Mouse (Mus musculus): ENCODE results near the gene Limch1.

Gene Limch1

DNA sequence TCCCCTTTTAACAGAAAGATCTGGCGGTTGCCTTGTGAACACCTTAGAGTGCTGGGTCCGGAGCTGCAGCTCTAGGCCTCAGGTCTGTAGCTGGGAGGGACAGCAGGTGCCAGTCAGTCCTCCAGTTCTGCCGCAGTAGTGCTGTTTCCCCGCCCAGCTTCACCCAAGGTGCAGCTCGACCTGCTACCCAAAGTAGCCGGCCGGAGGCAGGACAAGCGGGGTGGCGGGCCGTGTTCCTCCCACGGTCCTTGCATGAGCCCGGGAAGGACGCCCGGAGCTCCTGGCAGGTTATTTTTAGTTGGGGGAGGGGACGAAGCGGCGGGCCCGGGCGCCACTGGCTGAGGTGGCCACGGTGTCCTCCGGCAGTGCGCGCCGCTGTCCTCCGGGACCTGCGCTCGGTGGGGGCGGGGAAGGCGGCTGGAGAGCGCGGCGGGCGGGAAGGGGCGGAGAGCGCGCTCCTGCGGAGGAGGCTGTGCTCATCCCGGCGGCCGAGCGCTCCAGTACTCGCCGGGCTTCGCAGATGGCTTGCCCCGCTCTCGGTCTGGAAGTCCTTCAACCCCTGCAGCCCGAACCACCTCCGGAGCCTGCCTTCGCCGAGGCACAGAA is at the start of gene Limch1:
Gene Limch1 (plus strand): TSS at position 438 of the 606 bp plus-strand sequence.
- DNase-seq (ENCODE audit: low spot score) = no peak

DNA sequence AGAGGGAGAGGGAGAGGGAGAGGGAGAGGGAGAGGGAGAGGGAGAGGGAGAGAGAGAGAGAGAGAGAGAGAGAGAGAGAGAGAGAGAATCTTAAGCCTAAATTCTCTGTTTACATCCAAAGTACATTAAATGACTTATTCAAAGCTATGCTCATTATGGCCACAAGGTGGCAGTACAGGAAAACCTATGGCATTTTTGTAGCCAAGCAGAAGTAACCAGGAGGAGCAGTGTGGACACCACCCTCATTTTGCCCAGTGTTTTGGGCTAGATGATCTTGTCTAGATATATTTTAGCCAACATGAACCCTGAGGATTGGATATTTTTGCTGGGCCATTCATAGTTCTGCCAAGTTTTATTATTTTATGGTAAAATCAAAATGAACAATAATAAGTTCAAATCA is 48.5 kb upstream of the Limch1 start:
- peak; percentile 37 for DNase-seq (ENCODE audit: low spot score)

DNA sequence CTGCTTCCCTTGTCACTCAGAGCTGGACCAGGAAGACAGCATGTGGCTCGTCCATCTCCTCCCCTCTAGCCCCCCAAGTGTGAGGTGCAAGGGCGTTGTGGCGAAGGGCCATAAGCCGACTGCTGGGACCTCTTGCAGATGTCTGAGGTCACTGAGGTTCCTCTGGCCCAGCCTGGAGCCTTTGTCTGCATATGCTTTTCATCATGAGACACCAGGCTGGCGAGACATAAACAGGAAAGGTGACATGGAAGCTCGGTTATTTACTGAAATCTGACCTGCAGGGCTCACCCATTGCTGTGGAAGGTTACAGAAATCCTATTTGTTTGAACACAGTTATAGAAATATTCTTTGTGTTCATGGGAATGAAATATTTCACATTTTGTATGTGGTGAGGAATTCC is 45.7 kb upstream of the Limch1 start:
- DNase-seq (ENCODE audit: low spot score) = no peak

DNA sequence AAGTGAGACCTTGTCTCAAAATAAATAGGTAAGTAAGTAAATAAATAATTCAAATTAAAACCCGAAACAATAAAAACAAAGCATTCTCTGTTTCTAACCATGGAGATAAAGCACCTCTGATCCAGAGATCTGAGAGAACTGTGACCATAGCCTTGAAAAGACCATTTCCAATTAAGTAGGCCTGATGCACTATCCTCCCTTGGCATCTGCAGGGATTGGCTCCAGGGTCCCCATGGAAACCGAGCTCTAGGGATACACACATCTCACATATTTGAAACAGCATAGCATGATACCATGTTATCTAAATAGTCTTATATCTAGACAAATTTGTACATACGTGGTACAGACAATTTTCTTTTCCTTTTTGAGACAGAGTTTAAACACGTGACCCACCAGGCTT is 43.7 kb upstream of the Limch1 start:
- DNase-seq (ENCODE audit: low spot score) = no peak

DNA sequence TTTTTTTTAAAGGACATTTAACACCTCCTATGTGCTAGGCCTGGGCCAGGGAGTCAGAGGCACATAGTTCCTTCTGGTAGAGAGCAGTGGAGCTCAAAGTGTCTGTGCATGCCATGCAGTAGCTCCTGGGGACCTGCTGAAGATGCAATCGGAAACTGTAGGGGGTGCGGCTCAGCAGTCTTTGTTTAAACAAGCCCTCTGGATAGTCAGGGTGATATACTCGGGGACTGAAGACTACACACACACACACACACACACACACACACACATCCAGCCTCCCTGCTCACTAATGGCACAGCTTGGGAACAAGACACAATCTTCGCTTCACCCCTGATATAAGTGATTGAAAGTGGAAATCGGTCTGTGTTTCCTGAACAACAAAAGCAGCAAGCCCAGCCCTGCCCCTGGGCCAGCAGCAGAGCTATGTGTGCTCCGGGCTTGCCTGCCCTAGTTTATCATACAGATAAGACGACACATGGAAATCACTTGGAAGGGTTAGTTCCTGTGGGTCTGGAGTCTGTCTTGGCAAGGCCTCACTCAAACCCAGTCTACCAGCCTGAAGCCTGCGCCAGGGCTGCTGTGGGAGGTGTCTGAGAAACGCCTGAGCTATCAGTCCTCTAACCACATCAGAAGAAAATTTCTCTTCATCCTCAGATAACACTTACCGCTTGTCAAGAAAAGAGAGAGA is 42.2 kb upstream of the Limch1 start:
- DNase-seq (ENCODE audit: low spot score) = no peak

DNA sequence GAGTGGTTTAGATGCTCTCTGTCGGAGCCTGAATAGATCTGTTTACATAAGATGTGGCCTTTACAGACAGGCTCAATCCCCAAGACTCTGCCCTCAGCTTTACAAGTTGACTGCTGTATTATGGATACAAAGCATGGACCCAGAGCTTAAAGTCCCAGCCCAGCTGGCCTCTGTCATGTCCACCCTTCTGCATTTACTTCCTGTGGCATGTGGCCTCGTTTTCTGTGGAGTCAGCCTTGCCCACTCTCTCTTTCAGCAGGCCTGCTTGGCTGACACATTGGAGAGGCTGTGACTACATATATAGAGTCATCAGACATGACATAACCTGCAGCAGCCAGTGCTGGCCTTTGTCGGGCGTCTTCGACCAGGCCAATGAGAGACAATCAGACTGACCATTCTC is 37.8 kb upstream of the Limch1 start:
- DNase-seq (ENCODE audit: low spot score) = no peak

DNA sequence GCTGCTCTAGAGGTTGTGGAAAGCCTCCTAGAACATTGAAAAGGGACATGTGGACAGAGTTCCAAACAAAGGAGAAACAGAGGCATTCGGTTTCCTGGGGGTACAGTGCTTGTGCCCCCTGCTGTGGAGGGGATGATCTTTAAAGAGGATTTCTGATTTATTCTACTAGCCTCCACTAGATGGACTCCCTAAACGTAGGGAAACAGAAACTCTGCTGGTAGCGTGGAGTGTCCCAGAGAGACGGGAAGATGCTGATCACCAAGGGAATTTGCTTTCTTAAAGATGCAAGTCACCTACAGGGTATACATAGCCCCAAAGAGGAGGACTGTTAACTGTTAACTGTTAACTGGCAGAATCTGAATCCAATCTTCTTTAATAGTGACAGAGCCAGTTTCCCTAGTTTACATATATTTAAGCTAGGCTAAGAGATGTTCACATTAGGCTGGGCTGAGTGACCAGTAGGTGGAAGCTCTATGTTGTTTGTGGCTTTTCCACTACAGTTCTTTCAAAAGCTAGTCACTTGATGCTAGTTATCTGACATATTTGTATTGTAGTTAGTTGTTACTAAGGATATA is 35.1 kb upstream of the Limch1 start:
- no peak for DNase-seq (ENCODE audit: low spot score)

DNA sequence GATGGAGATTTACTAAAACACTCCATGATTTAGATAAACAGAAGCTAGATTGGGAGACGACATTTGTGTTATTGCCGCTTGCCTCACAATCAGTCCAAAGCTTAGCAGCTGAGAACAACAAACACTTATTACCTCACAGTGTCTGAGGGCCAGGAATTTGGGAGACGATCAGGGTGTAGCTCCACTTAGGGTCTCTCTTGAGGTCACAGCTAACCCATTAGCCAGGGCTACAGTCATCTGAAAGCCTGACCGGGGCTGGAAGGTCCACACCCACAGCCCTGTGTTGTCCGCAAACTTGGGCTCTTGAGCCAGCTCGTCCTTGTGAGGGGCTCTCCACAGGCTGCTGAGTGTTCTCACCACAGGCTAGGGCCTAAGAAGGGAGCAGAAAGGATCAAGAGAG is 32.8 kb upstream of the Limch1 start:
- no peak for DNase-seq (ENCODE audit: low spot score)

DNA sequence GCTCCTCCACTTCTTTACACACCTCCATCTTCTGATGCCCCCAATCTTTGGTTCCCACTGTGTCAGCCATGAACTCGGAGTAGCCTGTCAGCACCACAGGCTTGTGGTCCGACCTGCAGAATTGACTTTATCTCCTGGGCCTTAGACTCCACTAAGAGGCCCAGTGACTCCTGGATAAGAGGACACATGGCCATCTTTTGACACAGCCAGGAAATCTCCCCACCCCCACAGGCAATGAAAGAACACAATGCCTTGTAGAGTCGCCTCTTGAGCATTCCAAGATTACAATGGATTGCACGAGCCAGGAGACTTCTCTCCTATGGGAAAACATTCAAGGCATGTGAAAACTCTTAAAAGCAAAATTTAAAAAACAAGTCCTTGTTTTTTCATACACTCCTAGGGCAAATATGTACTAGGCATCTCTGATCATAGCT is 30.1 kb upstream of the Limch1 start:
- no peak for DNase-seq (ENCODE audit: low spot score)

DNA sequence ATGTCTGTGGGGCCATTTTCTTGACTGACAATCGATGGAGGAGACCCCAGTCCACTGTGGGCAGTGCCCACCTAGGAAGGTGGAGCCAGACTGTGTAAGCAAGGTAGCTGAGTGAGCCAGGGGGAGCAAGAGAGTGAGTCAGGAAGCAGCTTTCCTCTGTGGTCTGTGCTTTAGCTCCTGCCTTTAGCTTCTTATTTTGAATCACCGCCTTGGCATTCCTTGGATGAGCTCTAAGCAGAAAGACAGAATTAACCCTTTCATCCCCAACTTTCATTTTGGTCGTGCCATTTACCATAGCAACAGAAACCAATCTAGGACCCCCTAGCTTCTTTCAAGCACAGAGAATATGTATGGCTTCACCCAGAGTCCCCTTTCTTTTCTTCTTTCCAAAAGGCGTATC is 27.7 kb upstream of the Limch1 start:
- DNase-seq (ENCODE audit: low spot score) = no peak

DNA sequence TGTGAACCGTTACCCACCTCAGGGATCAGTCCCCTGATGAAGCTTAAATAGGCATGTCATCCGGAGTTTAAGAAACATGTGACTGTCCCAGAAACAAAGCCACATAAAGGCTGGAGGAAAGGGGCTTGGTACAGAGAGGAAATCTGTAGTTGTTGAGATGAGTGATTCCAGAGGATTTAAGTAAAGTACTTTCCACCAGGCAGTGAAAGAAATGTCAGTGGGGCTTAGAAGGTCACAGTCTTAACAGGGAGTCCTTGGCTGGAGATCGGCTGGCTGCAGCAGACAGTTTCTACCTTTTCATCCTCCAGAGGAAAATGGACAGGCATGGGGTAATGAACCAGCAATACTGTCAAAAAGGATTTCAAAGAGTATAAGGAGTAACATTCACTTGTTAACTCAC is 27.2 kb upstream of the Limch1 start:
- no peak for DNase-seq (ENCODE audit: low spot score)

DNA sequence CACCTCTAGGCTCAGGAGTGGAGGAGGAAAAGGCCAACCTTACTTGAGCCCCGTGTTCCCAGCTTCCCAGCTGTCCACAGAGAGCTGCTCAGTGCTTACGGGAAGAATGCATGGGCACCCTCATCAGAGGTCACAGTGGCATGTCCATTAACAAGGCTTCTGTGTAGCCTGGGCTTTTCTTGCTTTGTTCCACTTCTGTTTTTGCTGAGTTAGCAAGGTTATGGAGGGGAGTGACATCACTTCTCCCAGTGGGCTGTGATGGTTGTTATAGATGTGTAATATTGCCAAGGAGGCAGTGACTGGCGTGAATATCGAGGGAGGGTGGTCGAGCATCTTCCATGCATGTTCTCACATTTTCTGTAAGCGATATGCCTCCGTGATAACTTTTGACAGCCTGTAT is 26.7 kb upstream of the Limch1 start:
- DNase-seq (ENCODE audit: low spot score) = no peak

DNA sequence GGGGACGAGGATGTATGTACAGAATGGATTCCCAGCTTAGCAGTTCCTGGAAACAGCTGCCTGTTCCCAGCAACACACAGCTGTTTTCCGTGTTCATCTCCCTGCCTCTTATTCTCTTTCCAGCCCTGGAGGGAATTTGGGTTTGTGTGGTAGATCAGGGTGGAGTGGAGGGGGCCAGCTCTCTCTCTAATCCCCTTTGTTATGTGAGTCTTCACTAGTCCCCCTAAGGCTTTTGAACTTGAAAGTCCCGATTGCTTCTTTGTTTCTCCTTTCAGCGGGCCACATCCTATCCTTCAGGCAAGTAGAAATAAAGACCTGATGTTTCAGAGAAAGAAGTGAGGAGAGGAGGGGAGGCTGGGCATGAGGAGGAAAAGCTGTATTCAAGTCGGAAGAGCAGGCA is 24.7 kb upstream of the Limch1 start:
- DNase-seq (ENCODE audit: low spot score) = no peak

DNA sequence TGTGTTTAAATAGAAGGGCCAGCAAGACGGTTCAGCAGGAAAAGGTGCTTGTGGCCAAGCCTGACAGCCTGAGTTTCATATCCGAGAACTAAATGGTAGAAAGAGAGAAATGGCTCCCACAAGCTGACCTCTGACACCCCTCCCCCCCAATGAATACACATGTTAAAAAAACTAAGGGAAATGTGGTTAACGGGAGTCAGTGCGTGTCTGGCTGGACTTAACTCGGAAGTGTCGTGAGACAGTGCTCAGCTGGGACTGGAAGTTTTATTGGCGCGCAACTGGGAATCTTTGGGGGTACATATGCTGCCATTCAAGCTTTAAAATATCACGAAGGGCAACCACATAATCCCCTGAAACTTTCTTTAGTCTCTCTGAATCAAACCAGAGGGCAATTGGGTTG is 23.0 kb upstream of the Limch1 start:
- no peak for DNase-seq (ENCODE audit: low spot score)

DNA sequence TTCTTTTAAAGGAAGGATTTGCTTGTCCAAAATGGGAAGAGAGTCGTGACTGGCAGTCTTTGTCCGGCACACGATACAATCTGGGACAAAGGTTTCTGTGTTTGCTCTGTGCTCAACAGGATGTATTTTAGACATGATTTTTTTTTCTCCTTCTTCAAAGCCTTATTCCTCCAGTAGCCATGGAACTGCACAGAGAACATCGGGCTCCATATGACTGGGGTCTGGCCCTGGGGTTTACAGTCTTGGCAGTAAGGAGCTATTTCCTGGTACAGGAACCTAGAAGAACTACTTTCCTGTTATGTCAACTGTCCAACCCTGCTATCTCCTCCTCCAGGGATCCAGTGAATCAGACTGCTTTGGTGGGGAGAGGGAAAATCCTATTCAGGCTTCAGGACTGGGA is 22.6 kb upstream of the Limch1 start:
- DNase-seq (ENCODE audit: low spot score) = no peak

DNA sequence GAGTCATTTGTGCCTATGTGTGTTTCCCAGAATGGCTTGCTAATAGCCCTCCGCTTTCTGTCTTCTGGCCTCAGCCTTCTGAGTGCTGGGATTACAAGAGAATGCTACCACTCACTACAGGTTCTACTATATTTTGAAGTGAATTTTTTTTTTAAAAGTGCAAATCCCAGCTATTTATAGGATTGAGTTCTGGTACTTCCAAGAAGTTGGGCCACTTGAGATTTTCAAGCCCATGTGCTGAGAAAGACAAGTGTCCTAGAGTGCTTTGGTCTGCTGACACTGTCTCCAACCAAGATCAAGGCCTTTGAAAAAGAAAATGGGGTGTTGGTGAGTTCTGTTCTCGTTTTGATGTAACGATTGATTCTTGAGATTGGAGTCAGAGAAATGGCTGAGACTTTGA is 22.0 kb upstream of the Limch1 start:
- no peak for DNase-seq (ENCODE audit: low spot score)

DNA sequence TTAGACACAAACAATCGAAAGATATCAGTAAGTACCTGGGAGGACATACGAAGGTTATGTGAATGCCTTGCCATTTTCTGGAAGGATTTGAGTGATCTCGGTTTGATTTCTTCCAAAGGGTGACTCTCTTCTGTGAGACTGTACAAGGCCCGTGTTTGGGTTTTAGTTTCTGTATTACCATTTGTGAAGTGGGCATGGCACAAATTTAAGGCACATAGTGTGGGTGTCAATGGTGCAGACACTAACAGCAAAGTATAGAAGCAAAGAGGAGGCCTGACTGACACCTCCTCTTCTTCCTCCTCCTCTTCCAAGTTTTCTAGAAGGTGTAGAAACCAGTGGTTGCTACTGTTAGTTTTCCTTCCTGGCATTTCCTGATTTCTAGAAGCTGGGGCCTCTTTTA is 16.3 kb upstream of the Limch1 start:
- no peak for DNase-seq (ENCODE audit: low spot score)

DNA sequence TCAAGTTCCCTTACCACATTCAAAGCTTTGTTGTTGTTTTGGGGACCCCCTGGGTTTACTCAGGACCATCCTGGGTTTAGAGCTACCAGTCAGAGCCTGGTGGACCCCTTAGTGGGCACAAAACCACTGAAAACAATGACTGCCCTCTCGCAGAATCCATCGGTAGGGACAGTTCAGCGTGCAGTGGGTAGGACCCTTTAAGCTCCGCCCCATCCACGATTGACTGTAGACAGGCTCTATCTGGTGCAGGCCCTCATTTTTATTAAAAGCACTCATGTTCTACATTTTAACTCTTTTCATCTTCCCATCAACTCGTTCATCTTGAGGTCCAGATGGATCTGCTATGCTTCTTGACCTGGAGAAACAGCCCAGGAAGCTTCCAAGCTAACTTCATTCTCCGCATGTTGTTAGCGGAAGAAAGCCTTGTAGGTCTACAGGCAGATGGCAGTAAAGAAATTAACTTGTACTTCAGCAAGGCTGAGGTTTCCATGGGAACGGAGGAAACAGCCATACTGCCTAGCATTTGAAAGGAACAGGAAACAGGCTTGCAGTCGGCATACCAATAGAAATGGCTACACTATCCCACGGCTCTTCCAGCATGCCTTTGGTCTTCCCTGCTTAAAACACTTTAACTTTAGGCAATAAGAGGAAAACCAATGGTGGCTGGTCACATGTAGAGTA is 14.9 kb upstream of the Limch1 start:
- DNase-seq (ENCODE audit: low spot score) = no peak

DNA sequence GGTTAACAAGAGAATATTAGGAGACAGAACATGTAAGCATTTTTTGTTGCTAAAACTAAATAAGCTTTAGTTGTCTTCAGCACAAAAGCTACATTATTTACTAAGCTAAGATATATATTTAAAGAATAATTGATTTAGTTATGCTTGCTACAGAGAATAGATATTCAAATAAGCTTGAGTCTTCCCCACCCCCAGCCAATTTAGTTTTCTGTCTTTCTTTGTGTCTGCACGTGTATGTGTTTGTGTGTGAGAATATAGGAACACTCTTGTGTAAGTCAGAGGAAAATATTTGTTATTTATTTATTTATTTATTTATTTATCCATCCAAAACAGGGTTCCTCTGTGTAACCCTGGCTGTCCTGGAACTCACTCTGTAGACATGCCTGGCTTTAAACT is 14.3 kb upstream of the Limch1 start:
- DNase-seq (ENCODE audit: low spot score) = no peak

DNA sequence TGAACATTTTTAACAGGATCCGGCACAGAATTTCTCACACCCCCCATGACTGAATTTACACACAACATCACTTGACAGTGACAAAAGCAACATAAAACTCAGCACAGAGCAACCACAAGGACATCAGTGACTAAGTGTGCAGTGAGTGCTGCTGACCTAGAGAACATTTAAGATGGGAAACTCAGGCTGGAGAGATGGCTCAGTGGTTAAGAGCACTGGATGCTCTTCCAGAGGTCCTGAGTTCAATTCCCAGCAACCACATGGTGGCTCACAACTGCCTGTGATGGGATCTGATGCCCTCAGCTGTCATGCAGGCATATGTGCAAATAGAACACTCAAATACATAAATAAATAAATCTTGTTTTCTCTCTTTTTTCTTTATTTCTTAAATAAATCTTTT is 12.1 kb upstream of the Limch1 start:
- no peak for DNase-seq (ENCODE audit: low spot score)

DNA sequence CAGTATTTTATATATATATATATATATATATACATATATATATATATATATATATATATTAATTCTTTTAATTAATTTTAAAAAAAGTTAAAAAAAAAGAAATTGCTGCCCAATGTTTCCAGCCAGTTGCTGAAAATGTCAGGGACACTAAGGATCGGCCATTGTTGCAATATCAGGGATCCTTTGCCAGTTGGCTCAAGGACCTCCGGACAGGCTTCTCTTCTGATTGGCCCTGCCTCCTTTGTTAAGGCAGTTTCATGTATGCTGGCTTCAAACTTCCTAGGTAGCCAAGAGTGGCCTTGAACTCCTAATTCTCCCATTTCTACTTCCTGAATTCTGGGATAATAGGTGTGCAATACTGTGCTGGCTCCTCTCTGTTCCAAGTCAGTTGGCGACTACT is 6.3 kb upstream of the Limch1 start:
- no peak for DNase-seq (ENCODE audit: low spot score)

DNA sequence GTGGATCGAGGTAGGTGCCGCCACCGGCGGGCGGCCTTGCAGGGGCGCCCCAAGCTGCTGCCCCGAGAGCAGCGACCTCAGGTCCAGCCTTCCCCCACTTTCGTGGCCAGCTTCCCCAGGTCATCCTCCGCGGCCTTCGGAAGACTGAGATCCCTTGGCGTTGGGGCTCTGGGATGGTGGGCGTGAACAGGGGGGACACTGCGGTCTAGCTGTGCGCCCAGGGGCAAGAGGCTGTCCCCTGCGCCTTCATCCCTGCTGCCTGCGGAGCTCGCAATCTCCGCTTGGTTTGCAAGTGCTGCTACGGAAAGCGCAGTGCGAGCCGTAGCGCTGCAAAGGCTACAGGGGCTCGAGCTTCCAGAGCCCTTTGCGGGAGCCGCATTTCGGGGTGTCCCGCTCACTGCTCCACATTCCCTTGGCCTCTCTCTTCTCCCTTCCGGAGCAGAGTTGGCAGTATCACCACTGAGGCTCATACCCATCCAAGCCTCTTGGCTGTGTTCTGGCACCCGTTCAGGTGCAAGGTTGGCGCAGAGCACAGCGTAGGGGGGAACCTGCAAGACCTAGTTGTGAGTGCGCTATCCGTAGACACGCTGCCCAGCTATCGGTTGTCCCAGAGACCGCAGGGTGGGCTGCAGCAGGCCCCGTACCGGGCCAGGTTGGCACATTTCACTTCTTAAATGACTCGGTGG is 512 bp downstream of the Limch1 start:
- DNase-seq (ENCODE audit: low spot score) = no peak

DNA sequence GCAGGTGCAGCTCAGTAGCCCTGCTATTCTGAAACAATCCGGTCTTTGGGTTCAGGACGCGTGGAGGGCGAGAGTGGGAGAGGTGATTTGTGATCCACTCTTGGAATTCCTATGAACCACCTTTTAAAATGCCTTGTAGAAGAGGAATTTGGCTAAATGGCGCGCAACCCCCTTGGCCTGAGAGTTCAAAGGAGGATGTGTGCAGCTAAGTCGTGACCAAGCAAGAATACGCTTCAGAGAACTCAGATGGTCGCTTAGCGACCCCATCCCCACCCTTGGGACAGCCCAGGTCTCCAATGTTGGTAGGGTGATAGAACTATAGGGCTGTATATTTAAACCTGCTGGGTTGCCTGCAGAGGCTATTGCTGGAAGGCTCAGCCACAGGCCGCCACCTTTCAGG is 1.1 kb downstream of the Limch1 start:
- DNase-seq (ENCODE audit: low spot score) = no peak
